In genomic region chr16:30531761-30532406, GRCm38 (mm10) we compare ENCODE assay signal across 7 mouse cellular contexts. TPM values are rescaled to one million over a fixed set of nuclear protein-coding genes. Genes with fewer than 3 reads are reported as not detected.
DNase-seq lines count a peak whose midpoint lies in the region; ATAC-seq and TF ChIP-seq lines count a peak whose summit lies in the region.

No protein-coding gene starts in this region.

- peaks cover 5% of the 10 kb centered on the region for H3K4me1 ChIP-seq in testis, adult 2 months (ENCODE audit: control insufficient read depth, insufficient read depth, low read length)
- H3K4me1 ChIP-seq in forebrain, embryonic 15.5 days, result no peaks in the 10 kb centered on the region
- no peaks in the 10 kb centered on the region; the same call in 1 of the 2 replicates for H3K4me1 ChIP-seq in intestine, embryonic 15.5 days (replicated peaks)

- no peak for DNase-seq in testis, postnatal 14 days (ENCODE audit: low spot score)
- DNase-seq in adrenal gland, postnatal 10 days, result peak; percentile 69
- peak; percentile 67 for DNase-seq in lung, postnatal 14 days
- DNase-seq in retina, embryonic 14.5 days (ENCODE audit: low spot score), result peak; percentile 78

- H3K9ac ChIP-seq in forebrain, embryonic 15.5 days (replicated peaks), result no peak overlapping the region
- H3K9ac ChIP-seq in intestine, embryonic 15.5 days, result no peak overlapping the region

- H3K27me3 ChIP-seq in testis, adult 2 months (ENCODE audit: control insufficient read depth, insufficient read depth, low read length), result no peaks in the 10 kb centered on the region
- H3K27me3 ChIP-seq in forebrain, embryonic 15.5 days, result no peaks in the 10 kb centered on the region
- no peaks in the 10 kb centered on the region for H3K27me3 ChIP-seq in intestine, embryonic 15.5 days (replicated peaks)

- no peaks in the 10 kb centered on the region for H3K9me3 ChIP-seq in forebrain, embryonic 15.5 days
- H3K9me3 ChIP-seq in intestine, embryonic 15.5 days, result no peaks in the 10 kb centered on the region

- TF ChIP-seq POLR2A in testis, adult 2 months (IDR thresholded peaks at IDR 0.05; ENCODE audit: control insufficient read depth, low read depth, low read length), result no peak

- WGBS in forebrain, embryonic 15.5 days, result 31% methylated on average over 20 of the region's 20 CpGs
- WGBS in intestine, embryonic 15.5 days, result 29% methylated on average over 20 of the region's 20 CpGs

- TF ChIP-seq CTCF in testis, adult 2 months (IDR thresholded peaks at IDR 0.05; ENCODE audit: control insufficient read depth, insufficient read depth, insufficient replicate concordance, low read depth, low read length), result peak; percentile 80; the same call in 1 of the 2 replicates

- H3K4me3 ChIP-seq in testis, adult 2 months (ENCODE audit: control insufficient read depth, low read depth, low read length), result no peak overlapping the region
- H3K4me3 ChIP-seq in forebrain, embryonic 15.5 days, result no peak overlapping the region
- no peak overlapping the region for H3K4me3 ChIP-seq in intestine, embryonic 15.5 days (replicated peaks)

- no peak overlapping the region for H3K4me2 ChIP-seq in forebrain, embryonic 15.5 days (replicated peaks)
- H3K4me2 ChIP-seq in intestine, embryonic 15.5 days (replicated peaks), result no peak overlapping the region

- H3K36me3 ChIP-seq in testis, adult 2 months (ENCODE audit: control insufficient read depth, insufficient read depth, low read length), result no peaks in the 10 kb centered on the region
- peaks cover 36% of the 10 kb centered on the region for H3K36me3 ChIP-seq in forebrain, embryonic 15.5 days
- no peaks in the 10 kb centered on the region for H3K36me3 ChIP-seq in intestine, embryonic 15.5 days

- H3K27ac ChIP-seq in testis, adult 2 months (ENCODE audit: control insufficient read depth, insufficient read depth, low read depth, low read length), result no peak overlapping the region
- no peak overlapping the region for H3K27ac ChIP-seq in forebrain, embryonic 15.5 days (replicated peaks)
- H3K27ac ChIP-seq in intestine, embryonic 15.5 days, result no peak overlapping the region

- ATAC-seq in forebrain, embryonic 15.5 days (replicated peaks), result 0 out of 2 replicates have a peak, but pooled peaks have one; percentile 57
- peak; percentile 49; the same call in 1 of the 2 replicates for ATAC-seq in intestine, embryonic 15.5 days

RNA-seq across cellular contexts. Expression of gene Tmem44, which starts 18.8 kb away (rescaled TPM):
- polyA plus RNA-seq in testis, adult 2 months (2012; rRNA removed), result 1.2 and 1.7 TPM in 2 replicates
- total RNA-seq in adrenal gland, postnatal 10 days (2021), result 1 to 10 TPM; 6.4 to 9.7 TPM
- polyA plus RNA-seq in forebrain, embryonic 15.5 days (2015; fragmentation: Nextera tagmentation; extraction: Ambion mirVana), result 89.0 and 89.6 TPM in 2 replicates
- 9.1 and 10.0 TPM in 2 replicates for polyA plus RNA-seq in intestine, embryonic 15.5 days (2015; fragmentation: Nextera tagmentation; extraction: Ambion mirVana)

RNA-seq across cellular contexts. Expression of gene Lsg1, which starts 55.5 kb away (rescaled TPM):
- polyA plus RNA-seq in testis, adult 2 months (2012; rRNA removed), result 11.2 and 11.9 TPM in 2 replicates
- 10 to 100 TPM; 34.4 to 35.2 TPM for total RNA-seq in adrenal gland, postnatal 10 days (2021)
- 56.2 and 59.4 TPM in 2 replicates for polyA plus RNA-seq in forebrain, embryonic 15.5 days (2015; fragmentation: Nextera tagmentation; extraction: Ambion mirVana)
- 55.2 and 57.3 TPM in 2 replicates for polyA plus RNA-seq in intestine, embryonic 15.5 days (2015; fragmentation: Nextera tagmentation; extraction: Ambion mirVana)
